ENCODE assay signal across 10 mouse cellular contexts in genomic region chr6:114914041-114914716, GRCm38 (mm10). TPM values are rescaled to one million over a fixed set of nuclear protein-coding genes. Genes with fewer than 3 reads are reported as not detected.
DNase-seq lines count a peak whose midpoint lies in the region; ATAC-seq lines count a peak whose summit lies in the region.
"Had no signal": no experiment of that assay in that cellular context is flagged by ENCODE, and none has a peak within 500 bp of the region (broad histone marks: within the 10 kb centered on the region; RNA-seq: fewer than 3 reads in every experiment).

No protein-coding gene starts in this region.

- H3K9ac ChIP-seq in heart, embryonic 15.5 days = no peak overlapping the region
- no peak overlapping the region for H3K9ac ChIP-seq in embryonic facial prominence, embryonic 12.5 days

- peaks cover 5% of the 10 kb centered on the region; the same call in 1 of the 2 replicates for H3K36me3 ChIP-seq in heart, embryonic 15.5 days
- H3K36me3 ChIP-seq in embryonic facial prominence, embryonic 12.5 days = no peaks in the 10 kb centered on the region
- peaks cover 18% of the 10 kb centered on the region for H3K36me3 ChIP-seq in hindbrain, embryonic 10.5 days
- H3K36me3 ChIP-seq in midbrain, embryonic 10.5 days = peaks cover 20% of the 10 kb centered on the region

- H3K9me3 ChIP-seq in heart, embryonic 15.5 days (replicated peaks) = no peaks in the 10 kb centered on the region
- no peaks in the 10 kb centered on the region for H3K9me3 ChIP-seq in embryonic facial prominence, embryonic 12.5 days
- H3K9me3 ChIP-seq in hindbrain, embryonic 10.5 days = no peaks in the 10 kb centered on the region
- H3K9me3 ChIP-seq in midbrain, embryonic 10.5 days (replicated peaks) = no peaks in the 10 kb centered on the region

- WGBS in heart, embryonic 15.5 days = 48% methylated on average over 10 of the region's 10 CpGs
- WGBS in embryonic facial prominence, embryonic 12.5 days = 37% methylated on average over 10 of the region's 10 CpGs
- 52% methylated on average over 10 of the region's 10 CpGs for WGBS in hindbrain, embryonic 10.5 days
- 55% methylated on average over 10 of the region's 10 CpGs for WGBS in midbrain, embryonic 10.5 days

- H3K4me2 ChIP-seq in heart, embryonic 15.5 days = no peak overlapping the region
- peak overlapping the region; percentile 3 for H3K4me2 ChIP-seq in embryonic facial prominence, embryonic 12.5 days (replicated peaks)

- peaks cover 83% of the 10 kb centered on the region for H3K4me1 ChIP-seq in heart, embryonic 15.5 days (replicated peaks)
- H3K4me1 ChIP-seq in embryonic facial prominence, embryonic 12.5 days = peaks cover 79% of the 10 kb centered on the region
- H3K4me1 ChIP-seq in hindbrain, embryonic 10.5 days (replicated peaks) = peaks cover 78% of the 10 kb centered on the region
- H3K4me1 ChIP-seq in midbrain, embryonic 10.5 days = peaks cover 78% of the 10 kb centered on the region

- H3K27me3 ChIP-seq in heart, embryonic 15.5 days = no peaks in the 10 kb centered on the region
- H3K27me3 ChIP-seq in embryonic facial prominence, embryonic 12.5 days = no peaks in the 10 kb centered on the region
- no peaks in the 10 kb centered on the region for H3K27me3 ChIP-seq in hindbrain, embryonic 10.5 days (ENCODE audit: insufficient read depth, poor library complexity, severe bottlenecking)
- H3K27me3 ChIP-seq in midbrain, embryonic 10.5 days (ENCODE audit: low read depth, poor library complexity, severe bottlenecking) = no peaks in the 10 kb centered on the region

- H3K4me3 ChIP-seq in heart, embryonic 15.5 days = no peak overlapping the region
- H3K4me3 ChIP-seq in embryonic facial prominence, embryonic 12.5 days = no peak overlapping the region
- H3K4me3 ChIP-seq in hindbrain, embryonic 10.5 days = 0 out of 2 replicates have a peak overlapping the region, but pooled peaks have one; percentile 11
- H3K4me3 ChIP-seq in midbrain, embryonic 10.5 days = peak overlapping the region; percentile 14; the same call in 1 of the 2 replicates

- DNase-seq in heart, adult 9 months (ENCODE audit: low spot score in 2 of 2) = no peak
- peak; percentile 46 for DNase-seq in hindbrain, embryonic 10.5 days (ENCODE audit: low spot score)
- no peak for DNase-seq in midbrain, embryonic 10.5 days (ENCODE audit: low spot score)
- no peak for DNase-seq in frontal cortex, postnatal 36 days (ENCODE audit: low spot score in 2 of 2)
- DNase-seq in spleen, adult 12 weeks (ENCODE audit: low spot score) = no peak
- DNase-seq: adrenal gland, adult 8-10 months; cerebellum, adult 9-11 months had no signal

- no peak for ATAC-seq in heart, embryonic 15.5 days (replicated peaks; ENCODE audit: insufficient number of reproducible peaks, insufficient read depth, low FRiP score, low read depth)
- ATAC-seq in embryonic facial prominence, embryonic 12.5 days (ENCODE audit: insufficient number of reproducible peaks, insufficient read depth, low FRiP score, low TSS enrichment) = peak; percentile 22; the same call in 1 of the 2 replicates
- ATAC-seq in inflammation-experienced regulatory T-cells, adult 6 months = no peak

- H3K27ac ChIP-seq in heart, embryonic 15.5 days = peak overlapping the region; percentile 45
- peak overlapping the region; percentile 66 for H3K27ac ChIP-seq in embryonic facial prominence, embryonic 12.5 days
- H3K27ac ChIP-seq in hindbrain, embryonic 10.5 days = peak overlapping the region; percentile 71
- peak overlapping the region; percentile 70 for H3K27ac ChIP-seq in midbrain, embryonic 10.5 days (replicated peaks)

RNA-seq across cellular contexts. Expression of gene Vgll4, which starts 55.6 kb away (rescaled TPM):
- polyA plus RNA-seq in heart, embryonic 15.5 days (2015; fragmentation: Nextera tagmentation; extraction: Ambion mirVana) = 65.4 and 69.6 TPM in 2 replicates
- polyA plus RNA-seq in embryonic facial prominence, embryonic 12.5 days (2016; fragmentation: Nextera tagmentation; extraction: Ambion mirVana) = 135 and 136 TPM in 2 replicates
- 73.3 and 86.6 TPM in 2 replicates for polyA plus RNA-seq in hindbrain, embryonic 10.5 days (2016; fragmentation: Nextera tagmentation; extraction: Ambion mirVana)
- polyA plus RNA-seq in midbrain, embryonic 10.5 days (2016; fragmentation: Nextera tagmentation; extraction: Ambion mirVana) = 70.9 and 79.7 TPM in 2 replicates
- 100 to 1,000 TPM; 118 to 183 (median 152) TPM for polyA plus RNA-seq in inflammation-experienced regulatory T-cells, adult 6 months (2017; shearing (Covaris generic))

Comparison
In these comparisons a context has a peak if more than half of its experiments do, and no peak if none do; other contexts are left out.
1. H3K4me3 ChIP-seq: peak in hindbrain, embryonic 10.5 days (single experiment) and midbrain, embryonic 10.5 days (single experiment); none in heart, embryonic 15.5 days (single experiment) and embryonic facial prominence, embryonic 12.5 days (single experiment).
2. Peak in every context shown above with its lines, with median percentiles within 50 percentile points of each other: H3K27ac ChIP-seq.